Comparison of ENCODE assay signal across 13 mouse cellular contexts in the genomic region with DNA sequence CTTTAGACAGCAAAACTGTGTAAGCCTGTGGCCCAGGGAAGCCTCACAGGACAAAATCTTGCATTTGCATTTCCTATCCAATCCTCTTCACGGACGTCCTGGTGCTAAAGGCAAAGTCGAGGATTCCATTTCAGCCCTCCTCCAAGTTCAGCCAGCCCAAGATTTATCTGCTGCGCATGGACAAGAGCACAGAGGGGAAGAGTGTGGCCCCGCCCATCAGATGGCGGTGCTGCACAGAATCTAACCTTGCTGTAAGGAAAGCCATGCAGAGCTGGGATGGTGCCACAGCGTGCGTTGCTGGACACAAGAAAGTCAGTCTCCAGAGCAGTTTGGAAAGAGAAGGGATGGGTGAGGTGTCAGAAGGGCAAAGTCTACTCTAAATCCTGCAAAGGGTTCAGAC. TPM values are rescaled to one million over a fixed set of nuclear protein-coding genes. Genes with fewer than 3 reads are reported as not detected.
DNase-seq lines count a peak whose midpoint lies in the region; ATAC-seq and TF ChIP-seq lines count a peak whose summit lies in the region.
"Had no signal": no experiment of that assay in that cellular context is flagged by ENCODE, and none has a peak within 500 bp of the region (broad histone marks: within the 10 kb centered on the region; RNA-seq: fewer than 3 reads in every experiment).

No protein-coding gene starts in this region.

- H3K27ac ChIP-seq in CH12.LX (ENCODE audit: insufficient read depth, low read depth) = no peak overlapping the region
- H3K27ac ChIP-seq in kidney, postnatal 0 days = no peak overlapping the region
- H3K27ac ChIP-seq: hindbrain, embryonic 15.5 days; liver, embryonic 15.5 days; neural tube, embryonic 13.5 days had no signal

- H3K9me3 ChIP-seq in CH12.LX (replicated peaks; ENCODE audit: low read length) = no peaks in the 10 kb centered on the region
- no peaks in the 10 kb centered on the region for H3K9me3 ChIP-seq in kidney, postnatal 0 days (replicated peaks; ENCODE audit: low read length)
- H3K9me3 ChIP-seq: hindbrain, embryonic 15.5 days; liver, embryonic 15.5 days had no signal

- no peaks in the 10 kb centered on the region for H3K4me1 ChIP-seq in CH12.LX (ENCODE audit: control insufficient read depth in 1 of 2, insufficient read depth in 2 of 2)
- no peaks in the 10 kb centered on the region for H3K4me1 ChIP-seq in kidney, postnatal 0 days (replicated peaks; ENCODE audit: insufficient read depth, low read length)
- H3K4me1 ChIP-seq: hindbrain, embryonic 15.5 days; neural tube, embryonic 13.5 days had no signal

- TF ChIP-seq RAD21 in CH12.LX (IDR thresholded peaks at IDR 0.05; ENCODE audit: low read depth, low read length) = no peak

- H3K4me2 ChIP-seq in CH12.LX (ENCODE audit: insufficient read depth, low read depth, poor library complexity, severe bottlenecking) = peak overlapping the region; percentile 26; the same call in 1 of the 2 replicates
- H3K4me2 ChIP-seq in kidney, postnatal 0 days (ENCODE audit: low read length) = no peak overlapping the region
- H3K4me2 ChIP-seq: hindbrain, embryonic 15.5 days; liver, embryonic 15.5 days; neural tube, embryonic 13.5 days had no signal

- no peaks in the 10 kb centered on the region for H3K27me3 ChIP-seq in CH12.LX (replicated peaks)
- no peaks in the 10 kb centered on the region for H3K27me3 ChIP-seq in kidney, postnatal 0 days (ENCODE audit: insufficient read depth, low read length)
- H3K27me3 ChIP-seq: hindbrain, embryonic 15.5 days; liver, embryonic 15.5 days; neural tube, embryonic 13.5 days had no signal

- dilution Hi-C loops in CH12.LX (cut with MboI; ENCODE audit: extremely low pct_ligation_motif_present, extremely low pct_unique_long_range_greater_than_20kb, low sequenced_read_pairs) = no loop called here

- TF ChIP-seq POLR2A in CH12.LX (IDR thresholded peaks at IDR 0.05; ENCODE audit: low read depth, low read length) = no peak

- DNase-seq in 416B (ENCODE audit: low read depth) (peak; percentile 55), CH12.LX (ENCODE audit: extremely low read depth) (no peak)
- DNase-seq in adrenal gland, postnatal 36 days = peak; percentile 45 to 50
- peak; percentile 53 for DNase-seq in kidney, postnatal 0 days (ENCODE audit: low spot score)
- DNase-seq in right cerebral cortex, postnatal 25 days = no peak
- DNase-seq in lung, adult 18-20 months = no peak
- no peak for DNase-seq in layer of hippocampus, postnatal 14 days (ENCODE audit: low spot score in 2 of 2)
- DNase-seq: cerebellum, postnatal 36 days; heart, adult 18-20 months; layer of hippocampus, postnatal 36 days had no signal

- no peak overlapping the region for H3K4me3 ChIP-seq in CH12.LX (replicated peaks in 1 of 3; ENCODE audit: low read depth in 2 of 3, low read length in 2 of 3, poor library complexity in 1 of 3)
- no peak overlapping the region for H3K4me3 ChIP-seq in kidney, postnatal 0 days (replicated peaks; ENCODE audit: low read depth, low read length)
- H3K4me3 ChIP-seq: hindbrain, embryonic 15.5 days; liver, embryonic 15.5 days; neural tube, embryonic 13.5 days had no signal

- H3K9ac ChIP-seq in CH12.LX (ENCODE audit: insufficient read depth, low read depth) = no peak overlapping the region
- H3K9ac ChIP-seq in kidney, postnatal 0 days (ENCODE audit: low read depth, low read length) = no peak overlapping the region
- H3K9ac ChIP-seq: hindbrain, embryonic 15.5 days; liver, embryonic 15.5 days; neural tube, embryonic 13.5 days had no signal

- 0 out of 4 replicates have a peak, but pooled peaks of 1 of the 2 experiments have one; percentile 5 for TF ChIP-seq CTCF in CH12.LX (conservative IDR thresholded peaks at IDR 0.05 in 1 of 2, IDR thresholded peaks at IDR 0.05 in 1 of 2; ENCODE audit: low read depth in 2 of 2, low read length in 2 of 2)
- TF ChIP-seq CTCF in kidney, postnatal 0 days (IDR thresholded peaks at IDR 0.05; ENCODE audit: low read depth) = no peak

- no peaks in the 10 kb centered on the region for H3K79me2 ChIP-seq in CH12.LX (replicated peaks; ENCODE audit: control insufficient read depth, extremely low read depth, insufficient read depth, poor library complexity, severe bottlenecking)

- no peaks in the 10 kb centered on the region for H3K36me3 ChIP-seq in CH12.LX (replicated peaks in 1 of 2; ENCODE audit: control insufficient read depth in 1 of 2, insufficient read depth in 1 of 2, low read length in 1 of 2)
- no peaks in the 10 kb centered on the region for H3K36me3 ChIP-seq in kidney, postnatal 0 days (ENCODE audit: insufficient read depth, low read length)
- H3K36me3 ChIP-seq: hindbrain, embryonic 15.5 days; liver, embryonic 15.5 days; neural tube, embryonic 13.5 days had no signal

- no peak; the same call in 1 of the 2 replicates for ATAC-seq in kidney, postnatal 0 days (replicated peaks; ENCODE audit: low FRiP score, low read depth)

- in situ Hi-C loops in CH12.LX (cut with MboI; ENCODE audit: low pct_ligation_motif_present, low pct_unique_long_range_greater_than_20kb, low sequenced_read_pairs) = no loop called here

- WGBS in kidney, postnatal 0 days = 38% methylated on average over 8 of the region's 8 CpGs

- TF ChIP-seq EP300 in CH12.LX (IDR thresholded peaks at IDR 0.05; ENCODE audit: low read length) = no peak

TF ChIP-seq in CH12.LX, 34 proteins besides CTCF, POLR2A, EP300 and RAD21:
- TF ChIP-seq NRF1 (IDR thresholded peaks at IDR 0.05; ENCODE audit: low read depth, low read length) (0 out of 2 replicates have a peak, but pooled peaks have one; percentile 37), ZMIZ1 (IDR thresholded peaks at IDR 0.05; ENCODE audit: low read depth, low read length) (no peak), UBTF (IDR thresholded peaks at IDR 0.05; ENCODE audit: low read depth, low read length) (no peak), MAX (IDR thresholded peaks at IDR 0.05; ENCODE audit: low read length) (no peak)

RNA-seq across cellular contexts. Expression of gene Map7, which starts 12.6 kb away (rescaled TPM):
- total RNA-seq in CH12.LX (2012; rRNA removed) (7.4 and 8.8 TPM in 2 replicates), CH12.LX (2014; rRNA removed) (21.6 and 23.3 TPM in 2 replicates)
- 31.1 and 48.0 TPM in 2 replicates for polyA plus RNA-seq in CH12.LX (2012; ENCODE audit: insufficient read length, low read depth)
- total RNA-seq in adrenal gland, postnatal 36 days (2021) = 10 to 100 TPM; 15.1 to 17.9 TPM
- polyA plus RNA-seq in kidney, postnatal 0 days (2015; fragmentation: Nextera tagmentation; extraction: Ambion mirVana) = 31.2 and 35.4 TPM in 2 replicates
- 10 to 100 TPM; 71.4 to 75.2 TPM for total RNA-seq in layer of hippocampus, postnatal 14 days (2021)

Comparison
In these comparisons a context has a peak if more than half of its experiments do, and no peak if none do; other contexts are left out.
1. DNase-seq: peak in 416B (single experiment), adrenal gland, postnatal 36 days (2 of 2) and kidney, postnatal 0 days (single experiment); none in CH12.LX (single experiment), right cerebral cortex, postnatal 25 days (single experiment), lung, adult 18-20 months (0 of 2) and layer of hippocampus, postnatal 14 days (0 of 2).